Mouse (Mus musculus) layer of hippocampus, adult 9-11 months (tissue): ENCODE results near the gene Mxra7.

ENCODE experiments used
- DNase-seq: peaks from one replicate; pipeline ENCODE4 v3.0.0; 2022

Gene Mxra7

DNA sequence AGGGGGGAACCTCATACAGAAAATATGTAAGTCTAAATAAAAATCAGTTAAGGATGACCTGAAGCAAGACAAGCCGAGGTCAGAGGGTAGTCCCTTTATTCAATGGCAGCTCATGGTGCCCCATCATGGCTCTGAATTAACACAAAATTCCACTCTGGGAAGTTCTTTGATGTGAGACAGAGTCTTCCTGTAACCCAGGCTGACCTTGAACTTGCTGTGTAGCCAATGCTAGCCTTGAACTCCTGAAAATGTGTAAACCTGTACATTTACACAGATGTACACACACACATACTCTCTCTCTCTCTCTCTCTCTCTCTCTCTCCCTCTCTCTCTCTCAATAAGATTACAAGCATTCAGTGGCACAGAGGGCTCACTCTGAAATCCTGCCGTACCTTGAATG, 62.9 kb downstream of the Mxra7 start:
- no peak for DNase-seq

DNA sequence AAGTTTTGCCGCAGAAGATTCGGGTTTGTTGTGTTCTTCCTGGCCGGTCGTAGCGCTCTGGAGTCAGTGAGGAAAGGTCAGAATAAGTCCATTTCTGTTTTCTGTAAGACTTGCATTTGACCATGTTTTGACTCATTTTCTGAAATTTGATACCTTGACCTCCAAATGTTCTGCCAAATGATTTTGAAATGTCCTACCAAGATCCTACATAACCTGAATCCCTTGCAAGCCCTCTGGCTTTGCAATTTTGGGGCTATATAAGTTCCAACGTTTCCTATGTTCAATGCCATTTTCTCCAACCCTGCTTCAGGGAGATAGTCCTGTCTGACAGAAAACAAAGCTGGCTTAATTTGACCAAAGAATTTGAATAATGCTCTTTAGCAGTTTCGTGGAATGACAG, 63.5 kb downstream of the Mxra7 start:
- DNase-seq: no peak

DNA sequence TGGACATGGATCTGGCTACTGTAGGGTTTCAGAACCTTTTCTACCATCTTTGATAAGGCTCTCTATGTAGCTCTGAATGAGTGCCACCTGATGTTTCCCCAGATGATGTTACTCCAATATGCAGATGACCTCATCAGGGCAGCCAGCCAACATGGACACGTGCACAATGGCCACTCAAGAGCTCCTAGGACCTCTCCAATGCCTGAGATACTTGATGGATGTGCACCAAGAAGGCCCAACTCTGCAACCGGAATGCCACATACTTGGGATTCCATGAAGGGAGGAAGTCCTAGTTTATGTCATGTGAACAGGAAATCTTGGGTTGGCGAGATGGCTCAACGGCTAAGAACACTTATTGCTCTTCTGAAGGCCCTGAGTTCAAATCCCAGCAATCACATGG, 72.7 kb downstream of the Mxra7 start:
- no peak for DNase-seq

DNA sequence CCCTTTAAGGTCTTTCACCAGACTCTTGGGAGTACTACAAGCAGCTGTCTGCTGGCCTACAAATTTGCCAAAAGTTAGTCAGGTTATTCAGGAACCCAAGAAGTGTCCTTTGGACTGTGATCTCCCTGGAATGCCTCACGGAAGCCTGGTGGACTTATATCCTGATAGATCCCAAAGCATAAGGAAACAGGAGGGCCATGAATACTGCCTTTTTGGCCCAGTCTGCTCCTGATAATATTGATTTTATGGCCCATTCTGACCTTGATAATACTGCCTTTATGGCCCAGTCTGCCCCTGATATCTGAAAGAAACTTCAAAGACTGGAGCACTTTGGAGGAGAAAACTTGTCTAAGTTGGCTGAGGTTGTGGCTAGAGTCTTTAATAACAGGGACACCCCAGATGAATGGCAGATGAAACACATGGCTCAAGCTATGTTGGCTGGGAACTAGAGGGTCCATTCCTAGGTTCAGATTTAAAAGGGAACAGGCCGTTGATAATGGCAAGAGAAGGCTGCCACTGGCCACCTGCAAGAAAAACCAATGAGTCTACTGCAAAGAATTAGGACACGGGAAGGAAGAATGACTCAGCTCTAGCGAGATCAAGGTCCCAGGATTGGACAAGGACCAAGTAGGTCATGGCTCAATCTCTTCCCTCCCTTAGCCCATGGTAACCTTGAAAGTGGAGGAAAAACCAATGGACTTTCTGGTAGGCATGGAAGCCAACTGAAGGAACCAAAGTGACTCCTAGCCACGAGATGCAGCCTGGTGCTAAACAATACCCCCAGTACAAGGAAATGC, 74.0 kb downstream of the Mxra7 start:
- no peak for DNase-seq
